Mouse (Mus musculus) splenic B cell, adult 2 months (primary cell): ENCODE results near the gene Tgm1.

Experiments
- DNase-seq: peaks from one replicate; pipeline ENCODE4 v3.0.0-alpha.2; 2011; ENCODE audit warnings: low read depth, low spot score
- H3K27me3 ChIP-seq: 2 replicates; pipeline ENCODE4 v1.6.1; 2012; ENCODE audit warnings: mild to moderate bottlenecking, low read length, moderate library complexity, mixed read lengths; ENCODE audit not compliant: control insufficient read depth, poor library complexity, insufficient read depth, severe bottlenecking
- H3K36me3 ChIP-seq: 2 replicates; pipeline ENCODE4 v1.6.1; 2012; ENCODE audit warnings: mild to moderate bottlenecking, low read length, moderate library complexity, mixed read lengths; ENCODE audit not compliant: control insufficient read depth, poor library complexity, insufficient read depth, severe bottlenecking

Tgm1 gene

GRCm38 (mm10) chr14:55714893-55715292 is 1.2 kb upstream of the Tgm1 start:
- peaks cover 23% of the 10 kb centered on the region for H3K36me3 ChIP-seq
- no peak for DNase-seq
- no peaks in the 10 kb centered on the region; the same call in 1 of the 2 replicates for H3K27me3 ChIP-seq

DNA sequence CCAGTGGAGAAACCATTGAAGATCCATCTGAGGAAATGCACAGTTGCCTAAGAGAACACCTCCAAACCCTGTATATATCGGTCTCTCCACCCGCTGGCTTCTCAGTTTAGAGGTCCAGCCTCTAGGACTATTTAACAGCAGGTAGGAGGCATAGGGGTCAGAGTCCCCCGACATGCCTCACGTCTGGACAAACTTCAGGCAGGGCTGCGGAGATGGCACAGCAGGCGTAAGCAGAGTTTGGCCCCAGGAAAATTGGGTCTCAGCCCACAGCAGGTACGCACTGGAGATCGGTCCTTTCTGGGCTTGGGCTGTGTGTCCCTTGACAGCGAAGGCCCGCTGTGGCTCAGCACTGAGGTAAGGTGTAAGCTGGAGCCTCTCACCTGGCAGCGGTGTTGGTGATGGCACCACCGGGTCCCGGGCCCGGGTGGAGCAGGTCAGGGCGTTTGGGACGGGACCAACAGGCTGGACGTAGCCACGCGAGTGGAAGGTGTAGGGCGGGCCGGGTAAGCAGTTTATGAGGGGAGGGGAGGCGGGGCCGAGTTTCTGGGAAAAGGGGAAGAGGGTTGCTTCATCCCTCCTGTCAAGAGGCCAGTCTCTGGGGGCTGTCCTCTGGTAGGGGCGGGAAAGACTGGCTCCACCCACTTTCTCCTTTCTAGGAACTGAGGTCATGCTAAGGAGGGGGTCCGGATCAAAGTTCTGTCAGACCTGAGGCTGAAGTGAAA is 558 bp downstream of the Tgm1 start:
- no peaks in the 10 kb centered on the region; the same call in 1 of the 2 replicates for H3K27me3 ChIP-seq
- H3K36me3 ChIP-seq: peaks cover 8% of the 10 kb centered on the region
- DNase-seq: no peak

GRCm38 (mm10) chr14:55711786-55712185 is 1.9 kb downstream of the Tgm1 start:
- DNase-seq: no peak
- Histone ChIP-seq H3K27me3 (no peaks in the 10 kb centered on the region; the same call in 1 of the 2 replicates), H3K36me3 (peaks cover 1% of the 10 kb centered on the region; the same call in 1 of the 2 replicates)

GRCm38 (mm10) chr14:55709509-55709908 is 4.2 kb downstream of the Tgm1 start:
- DNase-seq: no peak
- no peaks in the 10 kb centered on the region; the same call in 1 of the 2 replicates for H3K27me3 ChIP-seq
- no peaks in the 10 kb centered on the region for H3K36me3 ChIP-seq

DNA sequence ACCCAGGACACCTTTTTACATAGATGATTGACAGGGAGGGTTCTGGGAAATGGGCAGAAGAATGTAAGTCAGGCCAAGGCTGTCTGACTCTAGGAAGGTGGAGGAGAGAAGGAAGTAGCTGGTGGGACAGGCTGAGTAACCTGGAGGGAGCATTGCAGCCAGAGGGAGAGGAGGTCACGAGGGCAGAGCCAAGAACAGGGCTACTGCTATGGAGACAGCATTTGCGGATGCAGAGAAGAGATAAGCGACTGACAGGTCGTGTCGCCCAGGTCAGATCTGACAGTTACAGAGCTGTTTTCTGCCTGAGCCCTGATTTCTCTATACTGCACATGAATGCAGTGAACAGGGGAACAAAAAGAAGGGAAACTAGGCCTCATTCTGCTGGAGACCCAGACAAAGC is 6.3 kb downstream of the Tgm1 start:
- no peak for DNase-seq
- Histone ChIP-seq H3K27me3 (no peaks in the 10 kb centered on the region), H3K36me3 (no peaks in the 10 kb centered on the region)

DNA sequence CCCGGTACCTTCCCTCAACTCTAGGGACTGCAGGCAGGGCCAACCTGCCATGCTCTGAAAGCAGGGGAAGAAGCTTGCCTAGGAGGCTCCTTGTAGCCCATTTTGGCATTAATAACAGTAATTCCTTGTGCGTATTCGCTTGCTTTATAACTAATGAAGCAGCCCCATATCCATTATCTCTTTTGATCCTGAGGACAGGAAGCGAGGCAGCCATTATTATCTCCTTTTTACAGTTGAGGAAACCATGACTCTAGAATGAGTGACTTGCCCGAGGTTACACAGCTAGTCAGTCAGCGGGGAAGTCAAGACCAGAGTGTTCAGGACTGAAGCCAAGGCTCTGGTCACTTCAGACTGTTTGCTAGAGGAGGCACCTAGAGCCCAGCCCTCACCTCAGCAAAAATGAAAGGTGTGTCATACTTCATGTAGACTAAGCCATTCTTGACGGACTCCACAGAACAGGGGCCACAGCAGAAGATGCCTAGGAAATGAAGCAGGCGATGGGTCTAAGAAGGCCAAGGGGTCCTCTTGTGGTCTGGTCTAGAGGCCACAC is 7.6 kb downstream of the Tgm1 start:
- Histone ChIP-seq H3K36me3 (no peaks in the 10 kb centered on the region), H3K27me3 (no peaks in the 10 kb centered on the region)
- no peak for DNase-seq

DNA sequence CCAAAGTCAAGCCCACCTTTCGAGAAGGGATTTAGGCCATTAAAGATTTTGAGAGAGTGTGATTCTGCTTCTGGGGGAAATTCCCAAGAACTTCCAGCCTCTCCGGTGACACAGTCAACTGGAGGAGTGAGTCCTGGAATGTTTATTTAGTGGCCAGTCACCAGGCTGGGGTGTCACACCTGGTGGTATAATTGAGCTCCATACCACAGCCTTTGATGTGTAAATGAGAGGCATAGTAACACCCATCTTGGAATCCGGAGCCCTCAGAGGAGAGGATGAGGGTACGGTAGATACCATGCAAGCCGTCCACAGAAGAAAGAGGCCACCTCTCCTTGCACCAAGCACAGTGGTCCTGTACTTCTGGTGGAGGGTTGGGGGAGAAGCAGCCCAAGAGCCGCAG is 11.0 kb downstream of the Tgm1 start:
- H3K27me3 ChIP-seq: no peaks in the 10 kb centered on the region
- H3K36me3 ChIP-seq: no peaks in the 10 kb centered on the region
- no peak for DNase-seq

DNA sequence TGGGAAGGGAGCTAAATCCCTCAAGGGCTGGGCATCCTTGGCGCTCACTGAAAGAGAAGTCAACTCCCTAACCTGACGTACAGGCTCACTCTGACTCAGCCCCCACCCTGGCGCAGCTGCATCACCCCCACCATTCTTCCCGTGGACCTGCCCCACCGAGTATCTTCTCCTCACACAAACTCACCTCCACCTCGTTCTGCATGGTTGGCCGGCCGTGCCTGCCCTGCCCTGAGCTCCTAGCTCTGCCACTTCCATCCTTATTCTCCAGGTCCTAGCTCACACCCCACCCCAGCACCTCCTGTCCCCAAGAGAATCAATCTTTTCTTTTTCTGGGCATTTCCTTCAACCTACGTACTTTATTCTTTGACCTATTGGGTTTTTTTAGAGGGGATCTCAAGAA is 12.6 kb downstream of the Tgm1 start:
- no peak for DNase-seq
- no peaks in the 10 kb centered on the region for H3K36me3 ChIP-seq
- no peaks in the 10 kb centered on the region for H3K27me3 ChIP-seq

GRCm38 (mm10) chr14:55697226-55697625 is 16.5 kb downstream of the Tgm1 start:
- DNase-seq: peak; percentile 29
- H3K27me3 ChIP-seq: no peaks in the 10 kb centered on the region
- no peaks in the 10 kb centered on the region for H3K36me3 ChIP-seq

DNA sequence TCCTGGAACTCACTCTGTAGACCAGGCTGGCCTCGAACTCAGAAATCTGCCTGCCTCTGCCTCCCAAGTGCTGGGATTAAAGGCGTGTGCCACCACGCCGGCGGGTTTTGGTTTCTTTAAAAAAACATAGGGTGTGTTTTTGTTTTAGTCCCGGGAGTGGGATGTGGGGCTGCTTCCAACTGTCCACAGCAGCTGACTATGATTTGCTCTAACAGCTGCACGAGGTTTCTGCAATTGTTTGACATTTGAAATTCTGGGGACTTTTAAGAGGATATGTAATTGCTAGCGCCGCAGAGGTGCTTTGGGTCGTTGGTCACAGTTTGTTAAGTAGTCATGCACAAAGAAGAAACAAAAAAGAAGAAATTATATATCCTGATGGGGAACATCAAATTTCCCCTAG is 24.3 kb downstream of the Tgm1 start:
- Histone ChIP-seq H3K36me3 (no peaks in the 10 kb centered on the region), H3K27me3 (no peaks in the 10 kb centered on the region)
- no peak for DNase-seq

- peaks cover 2% of the 10 kb centered on the region; the same call in 1 of the 2 replicates for H3K36me3 ChIP-seq
- no peak for DNase-seq
- H3K27me3 ChIP-seq: no peaks in the 10 kb centered on the region
Measured at GRCm38 (mm10) chr14:55682118-55682493, 31.6 kb downstream of the Tgm1 start.

DNA sequence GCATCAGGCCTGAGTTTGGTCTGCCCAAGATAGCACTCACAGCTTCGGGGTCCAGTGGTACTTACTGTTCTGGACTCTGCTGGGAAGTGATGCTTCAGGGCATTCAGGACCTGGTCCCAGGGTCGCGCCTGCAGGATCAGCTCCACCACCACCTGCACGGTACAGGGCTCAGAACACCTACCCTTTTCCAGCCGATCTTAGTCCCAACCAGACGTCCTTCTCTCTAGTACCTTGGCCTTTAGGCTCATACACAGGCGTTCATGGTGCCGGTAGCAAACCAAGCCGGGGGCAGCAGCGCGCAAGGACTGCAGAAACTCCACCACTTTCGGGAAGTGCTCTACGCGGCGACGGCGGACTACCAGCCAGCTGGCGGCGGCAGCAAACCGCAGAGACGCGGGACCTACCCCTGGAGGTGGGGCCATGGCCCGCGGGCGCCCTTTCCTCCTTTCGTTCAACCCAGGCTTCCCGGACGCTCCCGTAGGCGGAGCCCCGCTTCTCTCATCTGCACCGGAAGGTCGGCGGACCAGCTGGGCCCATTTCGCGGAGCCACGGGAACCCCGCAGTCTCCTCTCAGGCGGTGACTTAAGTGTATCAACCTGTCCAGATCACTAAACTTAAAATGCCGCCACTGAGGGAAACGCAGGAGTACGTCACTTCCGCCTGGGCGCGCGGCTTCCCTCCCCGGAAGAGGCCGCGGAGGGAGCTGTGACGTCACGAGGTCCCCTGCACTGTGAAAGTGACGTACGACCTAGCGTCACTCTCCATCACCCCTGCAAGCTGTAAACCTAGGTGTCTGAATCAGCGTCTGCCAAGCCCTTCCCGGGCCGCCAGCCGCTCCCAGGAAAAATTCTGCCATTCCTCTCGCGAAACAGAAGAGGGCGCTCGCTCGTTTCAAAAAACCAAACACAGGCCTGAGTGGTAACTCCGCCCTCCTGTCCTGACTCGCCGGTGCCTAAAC is 32.3 kb downstream of the Tgm1 start, which contains the start of gene Tinf2:
Gene Tinf2, minus strand, starts transcription at position 661 of the 958 bp plus-strand sequence.
- no peaks in the 10 kb centered on the region for H3K27me3 ChIP-seq
- peak; percentile 98 for DNase-seq
- H3K36me3 ChIP-seq: peaks cover 2% of the 10 kb centered on the region

DNA sequence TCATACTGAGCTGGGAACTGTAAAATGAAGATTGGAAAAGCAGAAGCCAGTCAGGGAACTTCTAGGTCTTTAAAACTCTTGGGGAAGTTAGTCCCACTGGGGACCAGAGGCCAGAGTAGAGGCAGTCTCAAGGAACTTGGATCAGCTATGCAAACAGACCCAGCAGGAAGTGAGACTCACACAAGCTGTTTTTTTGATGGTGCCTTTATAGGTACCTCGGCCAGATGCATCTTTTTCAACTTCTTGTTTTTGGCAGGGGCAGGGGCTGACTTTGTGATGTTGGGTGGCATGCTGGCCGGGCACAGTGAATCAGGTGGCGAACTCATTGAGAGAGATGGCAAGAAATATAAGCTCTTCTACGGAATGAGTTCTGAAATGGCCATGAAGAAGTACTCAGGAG is 36.1 kb downstream of the Tgm1 start:
- no peaks in the 10 kb centered on the region for H3K27me3 ChIP-seq
- H3K36me3 ChIP-seq: peaks cover 2% of the 10 kb centered on the region
- DNase-seq: peak; percentile 49

DNA sequence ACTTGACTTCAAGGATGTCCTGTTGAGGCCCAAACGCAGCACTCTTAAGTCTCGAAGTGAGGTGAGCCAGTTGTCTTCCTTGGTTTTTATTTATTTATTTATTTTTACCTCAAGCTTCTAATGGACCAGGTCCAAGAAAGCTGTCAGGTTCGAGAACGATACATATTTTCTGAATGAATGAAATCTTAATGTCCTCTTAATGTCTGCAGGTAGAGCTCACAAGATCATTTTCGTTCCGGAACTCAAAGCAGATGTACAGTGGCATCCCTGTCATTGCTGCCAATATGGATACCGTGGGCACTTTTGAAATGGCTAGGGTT is 41.0 kb downstream of the Tgm1 start:
- Histone ChIP-seq H3K27me3 (no peaks in the 10 kb centered on the region), H3K36me3 (no peaks in the 10 kb centered on the region; the same call in 1 of the 2 replicates)
- no peak for DNase-seq
